Mouse (Mus musculus) G1E (cell line): ENCODE measurements around the gene Cpvl. TPM values are rescaled to one million over a fixed set of nuclear protein-coding genes. Genes with fewer than 3 reads are reported as not detected.

ENCODE experiments used
- ATAC-seq: 2 replicates; pipeline ENCODE4 v1.8.0; 2016; ENCODE audit warnings: mild to moderate bottlenecking; ENCODE audit not compliant: insufficient number of reproducible peaks, poor library complexity, low FRiP score, severe bottlenecking; ENCODE audit errors: extremely low read depth
- DNase-seq: peaks from one replicate; pipeline ENCODE4 v3.0.0; 2012; ENCODE audit warnings: low spot score
- H3K27me3 ChIP-seq: 2 replicates; pipeline ENCODE4 v1.6.1; 2012; ENCODE audit warnings: mild to moderate bottlenecking, low read length, inconsistent platforms; ENCODE audit not compliant: insufficient read depth
- H3K36me3 ChIP-seq: replicated peaks from 2 replicates; pipeline ENCODE3; 2012; ENCODE audit warnings: mild to moderate bottlenecking, inconsistent platforms
- H3K4me1 ChIP-seq: 2 replicates; pipeline ENCODE4 v1.6.1; 2012; ENCODE audit warnings: low read depth, low read length, inconsistent platforms, mixed read lengths; ENCODE audit not compliant: insufficient read depth
- H3K4me3 ChIP-seq: 2 replicates; pipeline ENCODE4 v1.5.1; 2012; ENCODE audit warnings: low read depth, mild to moderate bottlenecking, inconsistent platforms, low read length, moderate library complexity, mixed read lengths
- H3K9me3 ChIP-seq: replicated peaks from 2 replicates; pipeline ENCODE4 v1.6.1; 2012; ENCODE audit warnings: inconsistent platforms
- CTCF ChIP-seq: IDR thresholded peaks from 2 replicates; pipeline ENCODE4 v1.5.1; 2012; ENCODE audit warnings: low read depth, low read length, inconsistent platforms, mixed read lengths
- GATA1 ChIP-seq: IDR thresholded peaks from 2 replicates; pipeline ENCODE4 v1.6.1; 2012; ENCODE audit warnings: borderline replicate concordance, low read length, inconsistent platforms, mixed read lengths
- GATA2 ChIP-seq: IDR thresholded peaks from 2 replicates; pipeline ENCODE4 v1.6.1; 2012; ENCODE audit warnings: low read depth, low read length, inconsistent platforms, borderline replicate concordance
- POLR2AphosphoS5 ChIP-seq: IDR thresholded peaks from 2 replicates; pipeline ENCODE4 v1.6.1; 2012; ENCODE audit warnings: low read depth, low read length, inconsistent platforms; ENCODE audit not compliant: insufficient replicate concordance
- TAL1 ChIP-seq: conservative IDR thresholded peaks from 2 replicates; pipeline ENCODE4 v1.6.1; 2012; ENCODE audit warnings: low read depth, low read length, inconsistent platforms, mixed read lengths
- polyA plus RNA-seq: library from polyadenylated mRNA; stranded (reverse); fragments of >175 nt; gene quantifications from 2 replicates; pipeline ENCODE4 v1.2.3, GENCODE M21; 2012
- total RNA-seq, 2 experiments: library from RNA; stranded (forward) in 1 of 2; stranded (reverse) in 1 of 2; fragments of 200-1000 nt in 1 of 2; fragments of >200 nt in 1 of 2; fragmentation: Nextera tagmentation in 1 of 2; gene quantifications; 2 replicates each; pipeline ENCODE4 v1.2.3; 2014 to 2017

Gene Cpvl
- total RNA-seq (2014; fragmentation: Nextera tagmentation) (not detected in 2 replicates), total RNA-seq (2017) (not detected in 2 replicates), polyA plus RNA-seq (not detected in 2 replicates)

GRCm38 (mm10) chr6:53978571-53978970, at the start of gene Cpvl:
Gene Cpvl, minus strand, starts transcription at chr6:53978671.
- no peak for TF ChIP-seq GATA2
- TF ChIP-seq GATA1, result no peak
- TF ChIP-seq CTCF, result no peak
- TF ChIP-seq POLR2AphosphoS5, result no peak
- TF ChIP-seq TAL1, result no peak
- H3K9me3 ChIP-seq, result peaks cover 41% of the 10 kb centered on the region
- H3K27me3 ChIP-seq, result no peaks in the 10 kb centered on the region
- no peak within 1 kb of the TSS for H3K4me3 ChIP-seq
- ATAC-seq (no peak), DNase-seq (no peak)
- H3K4me1 ChIP-seq, result no peaks in the 10 kb centered on the region
- H3K36me3 ChIP-seq, result no peaks in the 10 kb centered on the region

DNA sequence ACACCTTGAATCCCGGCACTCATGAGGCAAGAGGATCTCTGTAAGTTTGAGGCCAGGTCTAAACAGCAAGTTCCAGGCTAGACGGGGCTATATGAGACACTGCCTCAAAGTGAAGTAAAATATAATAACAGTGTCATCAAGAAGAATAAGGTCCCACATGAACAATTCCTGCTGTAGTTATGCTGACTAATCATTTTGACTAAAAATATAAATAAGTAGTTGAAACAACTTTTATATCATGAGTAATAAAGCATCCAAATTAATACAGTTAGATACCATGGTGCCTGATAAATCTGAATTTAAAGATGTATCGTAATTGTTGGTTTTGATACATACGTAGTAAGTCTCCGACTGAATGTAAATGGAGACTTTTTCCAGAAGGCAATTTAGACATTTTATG, 45.4 kb upstream of the Cpvl start:
- no peak overlapping the region for H3K4me3 ChIP-seq
- peaks cover 19% of the 10 kb centered on the region for H3K9me3 ChIP-seq
- ATAC-seq (no peak), DNase-seq (no peak)
- no peaks in the 10 kb centered on the region for H3K36me3 ChIP-seq
- no peak for TF ChIP-seq GATA1
- TF ChIP-seq POLR2AphosphoS5, result no peak
- no peak for TF ChIP-seq CTCF
- no peak for TF ChIP-seq TAL1
- no peak for TF ChIP-seq GATA2
- H3K27me3 ChIP-seq, result no peaks in the 10 kb centered on the region
- H3K4me1 ChIP-seq, result no peaks in the 10 kb centered on the region

- no peaks in the 10 kb centered on the region for H3K36me3 ChIP-seq
- H3K4me1 ChIP-seq, result no peaks in the 10 kb centered on the region
- no peaks in the 10 kb centered on the region for H3K27me3 ChIP-seq
- peaks cover 21% of the 10 kb centered on the region for H3K9me3 ChIP-seq
- no peak overlapping the region for H3K4me3 ChIP-seq
- TF ChIP-seq CTCF, result no peak
- TF ChIP-seq GATA1, result no peak
- TF ChIP-seq TAL1, result no peak
- TF ChIP-seq GATA2, result no peak
- TF ChIP-seq POLR2AphosphoS5, result no peak
- DNase-seq, result no peak
- ATAC-seq, result no peak
Observed at GRCm38 (mm10) chr6:54021123-54021789, 42.8 kb upstream of the Cpvl start.

DNA sequence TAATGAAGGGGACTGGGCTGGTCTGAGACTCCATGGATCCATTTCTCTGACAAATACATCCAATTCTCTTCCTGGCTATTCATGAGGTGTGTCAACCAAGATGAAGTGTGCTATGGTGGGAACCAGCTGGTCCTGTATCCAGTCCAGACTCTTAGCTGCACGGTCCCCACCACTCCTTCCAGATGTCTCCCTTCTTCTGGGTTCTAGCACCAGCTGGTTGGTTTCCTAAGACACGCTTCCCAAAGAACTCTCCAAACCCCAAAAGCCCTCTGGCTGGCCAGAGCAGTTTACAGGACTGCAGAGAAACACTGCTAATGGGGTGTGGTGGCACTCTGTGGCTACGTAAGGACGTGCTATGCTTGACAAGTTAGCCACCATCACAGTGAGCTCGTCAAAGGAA, 40.4 kb upstream of the Cpvl start:
- no peaks in the 10 kb centered on the region for H3K4me1 ChIP-seq
- ATAC-seq, result no peak
- no peak overlapping the region for H3K4me3 ChIP-seq
- H3K36me3 ChIP-seq, result no peaks in the 10 kb centered on the region
- H3K27me3 ChIP-seq, result no peaks in the 10 kb centered on the region
- TF ChIP-seq POLR2AphosphoS5 (no peak), GATA2 (no peak), GATA1 (no peak), CTCF (no peak), TAL1 (no peak)
- H3K9me3 ChIP-seq, result peaks cover 22% of the 10 kb centered on the region
- no peak for DNase-seq

- TF ChIP-seq POLR2AphosphoS5 (no peak), GATA2 (no peak), CTCF (no peak), GATA1 (no peak), TAL1 (no peak)
- H3K4me1 ChIP-seq, result no peaks in the 10 kb centered on the region
- no peak overlapping the region for H3K4me3 ChIP-seq
- H3K27me3 ChIP-seq, result no peaks in the 10 kb centered on the region
- no peaks in the 10 kb centered on the region for H3K36me3 ChIP-seq
- no peak for ATAC-seq
- no peak for DNase-seq
- peaks cover 22% of the 10 kb centered on the region for H3K9me3 ChIP-seq
Observed at GRCm38 (mm10) chr6:54018038-54018437, 39.6 kb upstream of the Cpvl start.

- H3K27me3 ChIP-seq, result no peaks in the 10 kb centered on the region
- no peak for ATAC-seq
- no peak for TF ChIP-seq GATA2
- TF ChIP-seq GATA1, result no peak
- TF ChIP-seq TAL1, result no peak
- no peak for TF ChIP-seq CTCF
- no peak for TF ChIP-seq POLR2AphosphoS5
- H3K9me3 ChIP-seq, result peaks cover 18% of the 10 kb centered on the region
- no peaks in the 10 kb centered on the region for H3K4me1 ChIP-seq
- no peak overlapping the region for H3K4me3 ChIP-seq
- no peak for DNase-seq
- H3K36me3 ChIP-seq, result no peaks in the 10 kb centered on the region
Observed at GRCm38 (mm10) chr6:54012163-54012562, 33.7 kb upstream of the Cpvl start.

DNA sequence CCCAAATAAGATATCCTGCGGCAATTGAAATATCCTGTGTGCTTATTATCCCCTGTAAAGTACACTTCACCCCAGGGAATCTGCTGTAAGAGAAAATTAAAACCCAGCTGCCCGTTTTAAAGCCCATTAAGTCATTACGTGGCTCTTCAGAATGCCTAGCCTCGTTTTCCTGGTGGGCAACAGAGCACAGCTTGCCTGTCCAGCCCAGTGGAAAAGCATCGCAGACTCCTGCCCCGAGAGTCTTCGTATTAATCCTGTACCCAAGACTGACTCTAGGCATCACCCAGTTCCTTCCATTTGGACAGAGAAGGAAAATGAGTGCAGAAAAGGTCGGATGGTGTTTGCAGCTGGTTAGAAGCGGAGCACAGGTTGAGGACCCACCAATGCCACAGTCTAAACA, 31.9 kb upstream of the Cpvl start:
- ATAC-seq, result no peak
- Histone ChIP-seq H3K36me3 (no peaks in the 10 kb centered on the region), H3K27me3 (no peaks in the 10 kb centered on the region), H3K4me1 (no peaks in the 10 kb centered on the region), H3K4me3 (no peak overlapping the region), H3K9me3 (peaks cover 29% of the 10 kb centered on the region)
- no peak for TF ChIP-seq TAL1
- TF ChIP-seq GATA1, result no peak
- no peak for TF ChIP-seq CTCF
- no peak for TF ChIP-seq POLR2AphosphoS5
- DNase-seq, result no peak
